Mouse (Mus musculus) T-helper 17 cell (primary cell): ENCODE data around the gene Gm49630.
"Not testable (repeated sequence)": the region's sequence is repeated elsewhere in the genome, so short reads cannot be mapped to it uniquely, and the experiment has no call there.

Source experiments
- in situ Hi-C, 2 experiments: fragments of 300-600 bp; cut with MboI, MseI; formaldehyde crosslinking; loops; 1 replicate in 1 of 2; 2 replicates in 1 of 2; pipeline ENCODE4 v1.15.1; 2025; ENCODE audit warnings: high pct_unique_total_duplicates in 2 of 2

Gm49630 gene

DNA sequence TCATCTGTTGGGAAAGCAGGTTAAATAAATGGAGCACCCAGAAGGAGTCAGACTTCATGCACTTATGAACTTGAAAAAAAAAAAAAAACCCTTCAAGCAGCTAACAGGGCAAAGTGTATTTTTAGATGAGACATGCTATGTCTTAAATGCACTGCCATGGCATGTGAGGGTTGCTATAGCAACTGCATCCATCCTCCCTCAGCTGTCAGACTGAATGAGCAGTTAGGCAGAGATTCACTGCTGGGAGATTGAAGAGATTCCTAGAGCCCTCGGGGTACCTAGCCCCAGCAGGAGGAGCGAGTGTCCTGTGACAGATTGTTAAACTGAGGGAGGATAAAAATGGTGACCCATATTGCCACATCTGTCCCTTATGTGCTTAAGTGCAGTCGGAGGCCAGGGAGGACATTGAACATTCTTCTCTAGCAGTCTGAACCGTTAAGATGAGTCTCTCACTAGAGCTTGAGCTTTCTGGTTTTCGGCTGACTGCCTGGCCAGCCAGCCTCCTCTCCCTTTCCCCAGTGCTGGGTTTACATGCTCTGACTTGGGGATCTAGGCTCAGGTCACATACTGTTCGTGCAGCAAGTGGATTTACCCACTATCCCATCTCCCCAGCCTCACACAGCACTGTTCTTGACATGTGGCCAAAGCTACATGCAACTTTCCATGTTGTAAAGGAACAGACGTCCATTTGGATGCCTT lies 5.0 kb downstream of the Gm49630 start:
- in situ Hi-C loops: not testable (repeated sequence)

DNA sequence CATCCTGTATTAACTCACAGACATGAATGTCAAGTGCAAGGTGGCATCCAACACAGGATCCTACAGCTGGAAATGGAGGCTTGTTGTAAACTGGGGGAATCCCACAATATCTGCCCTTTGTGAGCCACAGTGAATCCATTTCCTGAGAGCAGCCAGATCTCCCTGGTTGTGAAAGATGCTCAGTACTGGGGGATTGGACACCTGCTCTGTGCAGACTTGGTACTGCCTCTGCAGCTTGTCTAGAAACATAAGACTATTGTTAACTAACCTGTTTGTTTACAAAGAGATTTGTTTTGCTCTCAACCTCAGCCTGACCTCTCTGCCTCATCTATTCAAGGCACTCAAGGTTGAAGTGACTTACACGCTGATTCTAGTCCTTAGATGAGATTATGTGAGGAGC lies 5.5 kb downstream of the Gm49630 start:
- in situ Hi-C loops: not testable (repeated sequence)

DNA sequence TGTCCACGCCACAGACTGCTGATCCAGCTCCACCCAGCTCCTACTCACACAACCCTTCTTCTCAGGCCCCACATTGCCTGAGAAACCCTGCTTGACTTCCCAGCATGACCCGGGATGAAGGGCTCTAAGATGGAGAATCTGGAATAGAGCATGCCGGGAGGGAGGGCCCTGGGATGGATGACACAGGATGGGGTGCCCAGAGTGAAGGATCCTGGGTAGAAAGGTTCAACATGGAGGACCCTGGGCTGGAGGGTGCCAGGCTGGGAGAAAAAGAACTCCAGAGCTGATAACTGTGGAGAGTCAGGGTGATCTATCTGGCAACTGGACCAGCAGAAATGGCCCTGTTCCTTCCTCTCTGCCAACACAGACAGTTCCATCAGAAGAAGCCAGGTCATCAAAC lies 6.2 kb downstream of the Gm49630 start:
- in situ Hi-C loops: not testable (repeated sequence)

DNA sequence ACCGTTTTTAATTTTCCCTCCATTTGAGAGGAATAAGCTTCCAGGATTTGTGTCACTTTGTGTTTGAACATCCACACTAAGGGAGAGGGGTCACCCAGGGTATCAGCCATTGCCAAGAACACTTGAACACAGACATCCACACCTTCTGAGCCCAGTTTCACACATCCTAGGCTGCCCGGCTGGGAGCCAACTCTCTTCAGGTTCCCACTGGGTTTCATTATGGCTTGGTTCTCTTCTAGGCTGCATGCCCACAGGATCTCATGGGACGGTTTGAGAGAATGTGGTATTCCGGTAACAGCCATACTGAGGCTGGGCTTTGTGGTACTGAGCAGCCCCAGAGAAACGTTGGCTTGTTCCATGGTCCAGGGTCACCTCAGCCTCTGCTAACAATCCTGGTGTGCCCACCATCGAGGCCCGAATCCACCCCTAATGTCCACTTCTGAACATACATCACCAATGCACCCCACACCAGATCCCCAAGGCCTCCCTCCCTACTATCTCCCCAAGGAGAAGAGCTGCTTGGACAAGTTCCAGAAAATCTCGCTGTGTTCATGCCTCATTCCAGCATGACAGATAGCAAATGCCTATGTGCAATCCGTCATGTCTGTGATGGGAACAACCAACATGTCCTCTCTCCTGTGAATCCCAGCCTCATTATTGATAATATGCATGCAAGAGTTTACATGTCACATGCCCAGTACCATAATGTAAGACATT lies 10.9 kb downstream of the Gm49630 start:
- in situ Hi-C loops: not testable (repeated sequence)

DNA sequence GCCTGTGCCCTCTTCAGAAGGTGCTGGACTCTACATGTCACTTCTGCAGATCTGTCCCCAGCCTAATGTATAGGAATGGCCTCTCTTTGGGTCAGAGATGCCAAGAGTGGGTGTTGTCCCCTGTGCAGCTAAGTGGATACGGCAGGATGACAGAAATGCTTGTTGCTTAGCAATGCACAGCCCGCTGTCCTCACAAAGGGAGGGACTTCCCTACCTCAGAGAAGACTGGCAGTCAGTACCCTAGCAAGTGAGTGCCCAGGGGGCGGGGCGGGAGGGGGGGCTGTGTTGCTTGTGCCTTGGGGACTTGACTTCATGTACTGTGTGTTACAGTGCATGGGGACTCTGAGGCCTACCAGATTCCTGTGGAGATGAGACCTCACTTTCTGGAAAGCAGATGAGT lies 12.0 kb downstream of the Gm49630 start:
- in situ Hi-C loops: loop anchor here in 1 of 2 experiments (10.0 kb wide), 1 partner anchor 65 kb away; no protein-coding TSS in a partner anchor

DNA sequence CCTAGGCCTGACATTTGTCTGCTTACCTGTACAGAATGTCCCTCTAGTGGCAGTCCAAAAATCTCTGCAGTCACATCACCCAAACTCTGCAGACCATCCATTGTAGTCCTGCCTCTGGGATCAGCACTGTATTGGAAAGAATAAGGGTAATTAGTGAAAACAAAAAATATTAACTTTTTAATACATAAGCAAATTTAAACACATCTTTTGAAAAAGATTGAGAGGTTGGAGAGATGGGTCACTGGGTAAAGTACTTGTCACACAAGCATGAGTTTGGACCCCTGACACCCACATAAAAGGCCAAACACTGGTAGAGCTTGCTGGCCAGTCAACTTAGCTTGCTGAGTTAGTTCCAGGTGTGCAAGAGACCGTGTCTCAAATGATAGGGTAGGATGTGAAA lies 19.2 kb downstream of the Gm49630 start, which contains the start of gene Ttll2:
Ttll2 (minus strand) TSS at position 101 of the 400 bp plus-strand sequence.
- in situ Hi-C loops: loop anchor here in 1 of 2 experiments (10.0 kb wide), 1 partner anchor 58 kb away; no protein-coding TSS in a partner anchor

DNA sequence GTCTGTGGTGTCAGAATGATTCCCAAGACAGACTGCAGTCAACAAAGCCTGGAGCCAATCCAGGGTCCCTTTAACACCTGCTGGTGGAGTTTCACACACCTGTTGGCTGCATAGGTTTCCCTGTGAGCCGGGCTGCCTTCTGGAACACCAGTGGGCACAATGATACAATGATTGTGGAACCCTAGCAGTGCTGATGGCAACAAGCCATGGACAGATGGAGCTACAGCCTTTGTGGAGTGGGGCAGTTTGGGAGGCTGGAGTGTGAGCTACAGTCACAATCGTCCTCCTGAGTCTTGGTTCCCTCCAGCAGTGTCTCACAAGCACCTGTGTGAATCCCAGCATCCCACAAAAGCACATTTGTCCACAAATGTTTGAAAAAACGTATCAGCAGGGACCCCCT lies 23.0 kb downstream of the Gm49630 start:
- in situ Hi-C loops: not testable (repeated sequence)

DNA sequence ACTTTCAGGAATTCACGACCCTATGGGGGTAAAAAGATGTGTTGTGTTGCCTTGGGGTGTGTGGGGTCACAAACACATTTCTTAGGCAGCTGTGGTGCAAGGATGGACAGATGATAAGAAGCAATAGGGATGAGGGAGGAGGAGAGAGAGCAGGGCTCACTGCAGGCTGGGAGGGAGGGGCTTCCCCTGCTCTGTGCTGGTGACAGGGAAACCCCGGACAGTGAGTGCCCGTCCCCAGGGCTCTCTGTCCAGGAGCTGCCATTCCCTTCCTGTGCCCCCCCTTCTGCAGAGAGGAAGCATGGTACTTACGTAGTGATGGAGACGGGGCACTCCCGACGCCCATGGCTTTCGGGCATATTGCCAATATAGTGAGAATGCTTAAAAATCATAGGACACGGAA lies 34.4 kb downstream of the Gm49630 start:
- in situ Hi-C loops: not testable (repeated sequence)

DNA sequence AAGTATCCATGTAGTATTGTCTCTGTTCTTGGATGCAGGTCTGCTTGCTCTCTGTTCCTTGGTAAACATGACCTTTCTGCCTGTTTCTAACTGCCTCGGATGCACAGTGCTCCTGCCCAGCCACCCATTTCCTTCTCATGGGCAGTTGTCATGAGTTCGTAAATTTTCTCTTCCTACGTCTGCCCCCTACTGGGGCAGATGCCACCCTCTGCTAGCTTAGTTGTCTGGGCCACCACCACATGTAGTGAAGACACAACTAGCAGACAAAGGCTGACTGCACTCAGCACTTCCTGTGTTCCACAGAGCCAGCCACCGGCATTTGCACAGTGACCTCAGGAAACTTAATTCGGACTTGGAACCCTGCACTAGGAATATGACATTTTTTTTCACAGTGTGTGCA lies 39.0 kb downstream of the Gm49630 start:
- in situ Hi-C loops: not testable (repeated sequence)

DNA sequence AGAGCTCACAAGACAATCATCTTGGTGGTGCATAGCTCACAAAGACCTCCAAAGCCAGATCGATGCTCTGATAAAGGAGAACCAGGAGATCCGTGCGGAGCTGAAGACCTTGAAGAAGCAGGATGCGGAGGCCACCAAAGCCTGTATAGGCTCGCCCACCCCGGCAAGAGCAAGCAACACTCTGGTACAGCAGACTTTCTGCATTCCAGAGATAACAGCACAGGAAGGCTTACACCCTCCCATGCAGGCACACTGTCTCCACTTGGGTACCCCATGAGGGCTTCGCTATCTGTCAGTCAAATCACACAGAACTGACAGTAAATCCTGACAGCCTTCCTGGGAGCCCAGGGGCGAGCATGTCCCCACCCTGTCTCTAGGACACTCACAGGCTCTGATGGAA lies 45.4 kb downstream of the Gm49630 start:
- in situ Hi-C loops: not testable (repeated sequence)

DNA sequence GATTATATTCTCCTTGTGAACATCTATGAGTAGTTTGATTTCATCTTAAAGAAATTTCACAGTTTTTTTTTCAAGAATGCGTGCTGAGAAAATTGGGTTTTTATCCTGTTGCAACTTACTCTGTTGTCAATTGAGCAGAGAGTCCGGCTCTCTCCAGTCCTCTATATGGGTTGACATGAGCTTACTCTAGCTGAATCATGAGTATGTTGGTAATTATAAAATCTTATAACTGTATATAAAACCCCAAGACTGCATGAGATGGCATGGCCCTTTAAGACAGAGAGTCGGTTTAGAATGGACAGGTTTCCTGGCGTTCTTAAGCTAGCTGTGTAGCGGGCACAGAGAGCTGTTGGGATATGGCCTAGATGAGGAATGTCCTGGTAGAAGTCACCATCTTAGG lies 47.4 kb downstream of the Gm49630 start, which contains the start of gene Tcp10a:
Tcp10a (plus strand) TSS at position 301 of the 400 bp plus-strand sequence.
- in situ Hi-C loops: not testable (repeated sequence)

DNA sequence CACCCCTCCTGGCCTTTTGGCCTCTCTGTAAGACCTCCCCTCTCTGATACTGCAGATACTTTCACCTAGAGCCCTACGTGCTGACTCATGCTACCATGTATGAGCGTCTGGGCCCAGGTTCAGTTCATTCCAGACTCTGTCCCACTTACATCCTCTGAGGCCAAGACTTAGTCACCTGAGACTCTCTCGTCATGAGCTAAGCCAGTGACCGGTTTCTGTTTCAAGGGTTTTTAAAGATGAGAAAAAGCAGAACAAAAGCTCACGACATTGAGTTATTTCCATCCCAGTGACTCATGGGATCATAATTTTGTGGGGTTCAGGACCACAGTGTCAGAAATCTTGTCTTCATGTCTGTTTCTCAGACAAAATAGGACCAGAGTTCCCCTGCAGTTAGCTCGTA lies 52.0 kb downstream of the Gm49630 start:
- in situ Hi-C loops: loop anchor here in 1 of 2 experiments (5.0 kb wide), 1 partner anchor 113 kb away; no protein-coding TSS in a partner anchor

DNA sequence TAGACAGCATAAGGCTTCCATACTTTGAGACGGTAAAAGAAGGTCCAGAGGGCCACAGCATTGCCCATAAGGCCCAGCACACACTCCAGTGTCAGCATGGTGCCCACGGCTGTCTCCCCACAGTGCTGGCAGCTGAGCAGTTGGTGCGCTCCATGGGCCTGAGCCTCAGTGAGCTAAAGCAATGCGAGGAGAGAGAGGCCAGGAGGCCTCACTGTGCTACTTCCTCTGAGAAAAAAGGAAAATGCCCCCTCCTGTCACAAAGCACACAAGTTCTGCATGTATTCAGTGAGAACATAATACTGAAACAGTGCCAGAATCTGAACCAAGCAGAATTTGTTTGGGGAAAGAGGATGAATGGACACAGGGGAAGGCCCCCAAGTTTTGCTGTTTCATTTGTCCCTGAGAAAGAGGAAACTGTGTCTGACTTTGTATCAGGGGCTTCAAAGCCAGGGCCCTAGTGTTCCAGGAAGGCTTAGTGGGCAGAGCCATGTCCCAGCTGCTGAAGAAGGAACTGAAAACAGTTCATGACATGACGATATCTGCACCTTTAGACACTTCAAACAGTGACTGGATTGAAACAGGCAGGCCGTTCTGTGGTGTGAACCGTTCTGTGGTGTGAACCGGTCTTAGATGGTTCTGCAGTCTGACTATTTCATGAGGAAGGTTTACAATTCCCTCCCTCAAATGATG lies 55.9 kb downstream of the Gm49630 start:
- in situ Hi-C loops: loop anchor here in 1 of 2 experiments (5.0 kb wide), 1 partner anchor 116 kb away; no protein-coding TSS in a partner anchor

DNA sequence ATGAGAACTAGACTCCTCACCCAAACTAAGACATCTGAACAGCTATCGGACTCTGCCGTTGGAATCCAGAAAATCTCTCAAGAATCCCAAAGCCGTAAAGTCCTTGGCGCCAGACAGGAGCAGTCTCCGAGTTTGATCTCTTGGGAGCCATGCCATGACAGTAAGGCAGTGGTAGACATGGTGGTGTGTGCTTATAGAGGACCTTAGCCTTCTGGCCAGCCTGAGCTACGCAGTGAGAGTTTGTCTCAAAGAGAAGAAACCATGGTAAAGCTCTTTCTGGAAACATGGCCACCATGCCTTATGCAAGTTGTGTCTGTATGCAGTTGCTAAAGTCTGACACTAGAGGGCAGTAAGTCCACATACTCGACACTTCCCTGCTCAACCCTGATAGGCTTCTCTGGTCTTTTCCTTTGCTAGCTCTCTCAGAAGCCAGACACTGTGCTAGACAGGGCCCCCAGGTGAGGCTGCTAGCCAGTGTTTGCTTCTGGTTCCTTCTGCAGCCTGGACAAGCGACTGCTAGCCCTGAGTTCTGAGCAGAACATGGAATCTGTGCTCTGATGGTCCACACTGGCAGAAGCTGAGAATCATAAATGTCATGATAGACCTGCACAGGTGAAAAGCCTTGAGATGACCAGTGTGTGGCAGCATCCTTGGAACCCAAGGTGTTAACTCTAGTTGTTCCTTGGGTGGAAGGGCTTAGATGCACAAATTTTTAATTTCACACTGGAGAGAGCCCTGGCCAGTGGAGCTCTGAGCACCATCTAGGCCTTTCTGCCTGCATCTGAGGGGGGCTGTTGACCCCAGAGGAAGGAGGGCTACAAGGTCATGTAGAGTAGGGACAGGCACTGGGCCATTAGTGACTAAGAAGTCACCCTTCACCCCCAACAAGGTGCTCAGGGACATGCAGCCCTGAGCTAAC lies 65.2 kb downstream of the Gm49630 start:
- in situ Hi-C loops: loop anchor here (5.0 to 10.0 kb wide), 3 partner anchors 108 to 518 kb away; partner anchors contain the start of gene Fndc1 (in 2 of the 2)
